Mouse (Mus musculus) brain, adult 2 months (tissue): ENCODE measurements around the gene Tlx1.
A peak's percentile ranks its signal among the peaks of the same experiment; 100 is the strongest.

Source experiments
- DNase-seq: peaks from one replicate; pipeline ENCODE4 v3.0.0; 2011; ENCODE audit warnings: low read depth, low spot score

The Tlx1 gene

DNA sequence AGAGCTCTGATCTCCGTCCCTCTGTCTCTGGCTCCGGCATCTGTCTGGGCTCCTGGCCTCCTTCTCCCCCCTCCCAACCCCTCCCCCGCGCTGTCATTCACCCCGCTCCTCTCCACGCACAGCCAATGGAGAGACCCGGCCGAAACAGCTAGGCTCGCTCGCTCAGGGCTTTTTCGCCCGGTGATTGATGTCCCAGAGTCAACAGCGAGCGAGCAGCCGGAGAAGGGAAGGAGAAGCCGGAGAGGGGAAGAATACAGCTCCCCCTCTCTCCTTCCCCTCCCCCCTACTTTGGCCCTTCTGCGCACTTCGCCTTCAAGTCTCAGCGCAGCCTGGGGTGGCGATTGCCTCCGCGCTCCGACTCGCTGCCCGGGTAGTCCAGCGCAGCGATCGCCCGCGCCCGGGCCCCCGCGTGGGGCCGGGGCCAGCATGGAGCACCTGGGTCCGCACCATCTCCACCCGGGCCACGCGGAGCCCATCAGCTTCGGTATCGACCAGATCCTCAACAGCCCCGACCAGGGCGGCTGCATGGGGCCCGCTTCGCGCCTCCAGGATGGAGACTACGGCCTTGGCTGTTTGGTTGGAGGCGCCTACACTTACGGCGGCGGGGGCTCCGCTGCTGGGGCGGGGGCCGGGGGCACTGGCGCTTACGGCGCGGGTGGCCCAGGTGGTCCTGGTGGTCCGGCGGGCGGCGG, at the start of gene Tlx1:
Gene Tlx1, plus strand, starts transcription at position 191 of the 692 bp plus-strand sequence.
- no peak for DNase-seq

DNA sequence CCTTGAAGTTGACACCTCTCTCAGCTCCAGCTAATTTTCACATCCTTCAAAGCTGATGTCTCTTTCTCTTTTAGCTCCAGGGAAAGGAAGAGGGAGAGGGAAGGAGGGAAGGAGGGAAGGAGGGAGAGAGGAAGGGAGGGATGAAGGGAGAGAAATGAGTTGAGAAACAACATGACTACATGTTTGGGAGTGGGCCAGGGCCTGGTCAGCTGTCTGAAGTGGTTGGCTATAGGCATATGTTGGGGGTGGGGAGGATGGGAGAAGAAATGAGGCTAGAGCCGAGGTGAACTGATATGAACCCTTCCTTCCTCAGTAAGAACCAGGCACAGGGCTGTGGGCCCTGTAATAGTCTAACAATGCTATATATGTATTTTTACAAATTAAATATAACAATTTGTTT, 44.9 kb upstream of the Tlx1 start:
- DNase-seq, result no peak

DNA sequence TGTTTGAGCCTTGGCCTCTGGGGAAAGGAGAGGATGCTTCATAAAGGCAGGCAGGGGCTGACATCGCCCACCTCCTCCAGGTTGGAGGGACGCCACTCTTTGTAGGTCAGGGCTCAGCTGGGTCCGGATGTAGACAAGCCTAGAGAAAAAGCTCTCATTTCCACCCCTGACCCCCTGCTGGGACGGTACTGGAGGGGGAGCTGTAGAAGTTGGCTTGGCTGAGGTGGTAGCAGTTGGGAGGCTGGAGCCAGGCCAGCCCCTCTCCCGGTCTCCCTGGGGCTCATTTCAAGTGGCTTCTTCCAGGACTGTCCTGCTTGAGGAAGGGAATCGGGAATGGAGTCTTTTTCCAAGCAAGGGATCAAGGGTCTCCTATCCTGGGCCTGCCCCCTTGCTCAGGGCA, 43.8 kb upstream of the Tlx1 start:
- DNase-seq, result no peak

DNA sequence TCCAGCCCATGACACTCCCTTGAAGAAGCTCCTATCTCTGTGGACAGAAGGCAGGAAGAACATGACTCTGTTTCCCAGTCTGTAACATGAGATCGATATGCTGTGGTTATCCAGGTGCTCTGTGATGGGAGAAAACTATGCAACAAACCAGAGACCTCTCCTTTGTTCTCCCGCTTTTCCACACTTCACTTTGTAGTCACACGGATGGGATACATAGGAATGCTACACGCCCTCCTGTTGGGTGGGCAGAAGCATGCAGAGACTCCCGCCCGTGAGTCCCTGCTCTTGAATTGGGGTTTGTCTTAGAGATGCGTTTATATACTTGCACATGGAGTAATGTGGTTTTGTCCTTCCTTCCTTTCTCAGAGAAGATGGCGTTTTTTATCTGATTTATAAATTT, 39.8 kb upstream of the Tlx1 start:
- no peak for DNase-seq

DNA sequence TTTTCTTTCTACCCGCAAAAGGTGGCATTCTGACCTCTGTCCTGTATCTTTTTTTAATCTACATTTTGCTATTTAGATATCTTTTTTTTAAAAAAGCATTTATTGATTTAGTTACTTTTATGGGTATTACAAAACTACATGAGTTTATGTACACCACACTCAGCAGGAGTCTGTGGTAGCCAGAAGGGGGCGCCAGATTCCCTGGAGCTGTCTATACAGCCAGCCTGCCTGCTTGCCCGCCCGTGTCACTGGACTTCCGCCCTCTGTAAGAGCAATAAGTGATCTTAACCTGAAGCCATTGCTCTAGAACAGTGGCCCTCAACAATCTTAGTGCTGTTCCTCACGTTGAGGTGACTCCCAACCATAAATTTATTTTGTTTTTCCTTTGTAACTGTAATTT, 38.0 kb upstream of the Tlx1 start:
- no peak for DNase-seq

DNA sequence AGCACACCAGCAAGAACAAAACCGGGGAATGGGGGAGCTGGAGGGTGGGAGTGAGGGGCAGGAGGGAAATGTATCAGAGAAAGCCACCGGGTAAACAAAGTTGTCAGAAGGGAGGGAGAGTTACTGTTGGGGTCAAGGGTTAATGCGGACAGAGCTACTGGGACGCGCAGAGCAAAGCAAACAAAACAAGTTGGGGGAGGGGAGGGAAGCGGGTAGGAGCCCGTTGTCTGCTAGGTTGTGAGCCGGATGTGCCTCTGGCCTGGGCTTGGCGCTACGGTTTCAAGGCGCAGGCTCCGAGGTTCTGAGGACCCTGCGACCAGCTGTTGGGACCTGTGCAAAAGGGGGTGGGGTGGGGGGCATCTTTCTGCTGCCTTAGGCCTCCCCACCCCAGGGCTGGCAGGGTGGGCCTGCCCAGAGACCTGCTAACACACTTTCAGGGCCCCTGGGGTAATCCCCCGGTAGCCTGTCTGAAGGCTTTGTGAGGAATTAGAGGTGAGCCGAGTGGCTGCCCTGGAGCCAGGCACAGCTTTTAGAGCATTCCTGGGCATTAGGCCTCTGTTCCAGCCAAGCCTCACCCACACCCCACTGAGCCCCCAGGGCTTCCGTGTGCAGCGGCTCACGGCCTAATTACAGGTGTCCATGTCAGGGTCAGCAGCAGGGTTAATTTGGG, 36.6 kb upstream of the Tlx1 start:
- DNase-seq, result no peak

DNA sequence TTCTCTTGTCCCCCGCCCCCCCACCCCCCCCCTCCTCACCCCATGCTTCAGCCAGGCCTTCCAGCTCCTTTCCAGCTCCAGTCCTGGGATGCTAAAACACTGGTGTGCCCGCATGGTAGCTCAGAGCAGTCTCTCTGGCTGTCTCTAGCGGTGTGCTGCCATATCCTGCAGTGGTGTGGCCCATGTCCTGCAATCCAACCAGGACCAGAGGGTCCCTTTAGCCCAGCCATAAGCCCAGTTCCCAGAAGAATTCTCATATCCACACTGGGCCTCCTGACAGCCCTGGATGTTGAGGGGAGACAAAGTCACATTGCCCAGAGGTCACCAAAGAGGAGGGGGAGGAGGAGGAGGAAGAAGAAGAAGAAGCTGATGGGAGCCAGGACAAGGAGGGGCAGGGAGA, 35.7 kb upstream of the Tlx1 start:
- DNase-seq, result no peak

DNA sequence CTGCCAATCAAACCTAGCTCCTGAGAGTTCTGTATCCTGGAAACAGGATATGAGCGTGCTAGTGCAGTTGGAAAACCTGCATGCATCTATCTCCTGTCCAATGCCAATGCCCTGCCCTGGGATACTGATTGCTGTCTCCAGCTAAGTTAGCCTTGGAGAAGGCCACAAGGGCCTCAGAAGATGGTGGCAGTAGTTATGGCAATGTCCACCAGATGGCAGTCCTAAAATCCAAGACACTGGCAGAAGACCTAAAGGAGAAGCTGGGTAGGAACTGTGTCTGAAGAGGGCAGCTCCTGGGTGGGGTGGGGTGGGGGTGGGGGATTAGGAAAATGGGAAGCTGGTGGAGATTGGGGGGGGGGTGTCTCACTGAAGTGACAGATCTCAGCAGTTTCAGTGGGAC, 33.7 kb upstream of the Tlx1 start:
- peak; percentile 60 for DNase-seq

DNA sequence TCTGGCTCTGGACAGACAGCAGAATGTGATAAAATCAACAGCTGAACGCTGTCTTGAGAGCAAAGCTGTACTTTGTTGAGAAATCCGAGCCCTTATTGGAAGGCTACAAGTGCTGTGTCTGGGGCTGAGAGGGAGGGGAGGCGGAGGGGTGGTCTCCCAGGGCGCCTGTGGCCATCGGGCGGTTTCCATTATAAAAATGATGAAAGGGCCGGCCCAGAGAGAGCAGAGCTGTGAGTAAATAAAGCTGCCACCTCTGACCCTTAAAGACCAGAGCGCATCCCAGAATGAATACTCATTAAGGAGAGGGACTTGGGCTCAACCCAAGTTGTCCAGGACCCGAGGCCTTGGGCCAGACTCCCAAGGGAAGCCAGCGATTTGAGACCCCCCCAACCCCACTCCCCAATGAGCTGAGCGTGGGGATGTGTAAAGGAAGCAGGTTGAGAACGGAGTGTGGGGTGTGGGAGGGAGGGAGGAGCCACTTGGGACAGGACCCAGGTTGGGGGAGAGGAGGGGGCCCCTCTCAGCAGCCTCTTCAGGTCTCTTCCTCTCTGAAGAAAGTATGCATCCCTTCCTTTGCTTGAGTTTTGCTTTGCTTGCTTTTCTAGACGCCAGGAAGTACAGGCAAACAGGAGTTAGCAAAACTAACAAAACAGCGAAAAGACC, 18.4 kb upstream of the Tlx1 start:
- no peak for DNase-seq

DNA sequence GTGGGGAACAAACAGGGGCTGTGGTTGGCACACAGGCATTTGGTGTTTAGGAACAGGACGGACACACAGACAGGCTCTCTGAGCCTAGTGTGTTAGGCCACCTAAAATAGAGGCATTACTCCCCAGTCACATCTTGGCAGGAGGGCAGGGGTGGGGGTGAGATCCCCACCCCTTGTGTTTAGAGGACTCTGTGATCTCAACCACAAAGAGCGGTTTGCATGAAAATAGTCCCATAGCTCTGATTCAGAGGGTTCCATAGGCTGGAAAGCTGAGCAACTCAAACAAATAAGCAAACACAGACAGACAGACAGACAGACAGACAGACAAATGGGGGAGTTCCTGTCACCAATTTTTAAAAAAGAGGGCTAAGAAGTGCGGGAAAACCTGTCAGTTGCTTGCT, 7.9 kb upstream of the Tlx1 start:
- DNase-seq, result no peak

DNA sequence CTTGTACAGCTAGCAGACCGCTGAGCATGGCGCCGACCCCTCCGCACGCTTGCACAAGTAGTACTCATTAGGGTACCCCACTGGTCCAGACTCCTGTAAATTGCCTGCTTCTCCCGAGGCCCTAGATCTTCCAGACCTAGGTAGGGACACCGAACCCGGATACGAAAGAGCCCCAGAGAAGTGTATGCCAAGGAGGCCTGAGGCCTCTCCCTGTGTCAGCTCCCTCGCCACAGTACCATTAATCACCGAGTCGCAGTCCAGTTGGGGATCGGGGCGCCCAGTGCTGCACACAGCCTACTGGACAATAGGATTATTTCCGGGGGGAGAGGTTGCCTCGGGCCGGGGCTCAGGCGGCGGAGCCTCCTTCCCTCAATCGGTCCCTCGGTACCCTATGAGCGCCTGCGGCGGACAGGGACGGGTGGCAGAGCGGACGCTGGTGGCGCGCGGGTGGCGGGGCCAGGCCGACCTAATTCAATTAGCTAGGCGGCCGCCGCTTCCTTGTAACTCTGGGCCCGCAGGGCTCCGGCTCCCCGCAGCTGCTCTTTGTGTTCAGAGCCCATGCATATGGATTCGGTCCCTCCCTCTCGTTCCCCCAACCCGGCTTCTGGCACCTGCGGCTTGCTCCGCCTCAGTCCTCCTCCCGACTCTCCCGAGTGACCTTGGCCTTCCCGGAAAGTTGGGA, 7.1 kb upstream of the Tlx1 start:
- no peak for DNase-seq

DNA sequence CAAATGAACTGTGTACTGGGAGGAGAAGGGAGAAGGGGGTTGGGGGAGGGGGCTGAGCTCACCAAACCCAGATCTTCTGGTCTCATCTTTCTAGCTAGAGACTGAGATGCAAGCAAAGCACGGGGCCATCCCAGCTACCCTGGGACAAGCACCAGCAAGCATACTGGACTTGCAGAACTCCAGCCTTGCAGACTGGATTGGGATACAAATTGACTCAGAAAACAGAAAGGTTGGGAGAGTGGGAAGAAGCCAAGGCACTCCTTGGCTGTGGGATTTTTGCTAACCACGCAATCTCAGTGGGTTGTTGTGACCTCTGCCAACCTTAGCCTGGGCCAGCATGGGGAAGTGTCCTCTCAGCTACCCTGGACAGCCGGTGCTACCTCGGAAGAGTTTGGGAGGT, 3.4 kb upstream of the Tlx1 start:
- DNase-seq, result no peak

DNA sequence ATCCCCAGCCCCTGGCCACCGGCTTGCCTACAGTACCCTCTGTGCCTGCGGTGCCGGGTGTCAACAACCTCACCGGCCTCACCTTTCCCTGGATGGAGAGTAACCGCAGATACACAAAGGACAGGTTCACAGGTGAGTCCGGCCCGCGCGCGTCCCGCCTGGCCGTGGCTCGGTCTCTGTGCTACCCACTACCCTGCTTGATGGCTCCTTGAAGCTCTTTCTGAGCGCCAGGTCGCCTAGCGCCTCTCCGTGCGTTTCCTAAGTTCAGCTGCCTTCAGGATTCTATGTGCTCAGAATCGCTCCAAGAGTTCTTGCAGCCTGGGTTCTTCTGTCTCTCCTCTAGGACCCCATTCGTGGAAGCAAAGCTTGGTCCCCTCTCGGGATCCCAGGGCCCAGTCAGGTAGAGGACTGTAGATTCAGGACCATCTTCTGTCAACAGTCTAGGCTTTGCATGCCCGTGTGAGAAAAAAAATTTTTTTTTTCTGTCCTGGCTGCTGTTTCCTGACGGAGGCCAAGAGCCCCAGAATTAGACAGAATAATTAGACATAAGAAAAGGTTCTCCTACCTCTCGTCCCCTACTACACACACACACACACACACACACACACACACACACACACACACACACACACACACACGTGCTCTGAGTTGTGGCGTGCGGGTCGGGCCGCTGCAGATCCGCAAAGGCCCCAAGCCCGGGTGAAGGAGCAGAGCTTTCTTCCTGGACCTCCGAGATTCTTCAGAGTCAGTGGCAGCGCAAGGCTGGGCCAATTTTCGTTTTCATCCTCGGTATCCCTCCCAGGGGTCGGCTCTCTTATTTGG, 1.1 kb downstream of the Tlx1 start:
- DNase-seq, result no peak

DNA sequence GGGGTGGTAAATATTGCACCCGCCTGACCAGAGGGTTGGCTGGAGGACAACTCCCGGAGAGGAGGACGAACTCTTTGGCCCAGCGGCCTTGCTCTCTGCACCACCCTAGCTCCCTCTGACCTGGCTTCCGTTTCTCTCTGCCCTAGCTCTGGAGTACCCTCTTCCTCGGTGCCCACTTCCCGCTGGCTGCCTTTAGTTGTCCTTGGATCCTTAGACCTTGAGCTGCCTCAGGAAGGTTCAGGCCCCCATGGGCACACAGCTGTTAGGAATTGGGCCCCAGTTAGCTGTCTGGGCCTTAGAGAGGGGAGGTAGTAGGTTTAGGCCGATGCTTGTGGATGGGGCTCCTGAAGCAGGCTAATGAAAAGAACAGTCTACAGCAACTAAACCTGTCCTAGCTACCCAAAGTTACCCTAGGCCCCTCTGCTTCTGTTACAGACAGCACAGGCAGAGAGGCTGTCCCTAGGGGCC, 1.7 kb downstream of the Tlx1 start:
- DNase-seq, result no peak

DNA sequence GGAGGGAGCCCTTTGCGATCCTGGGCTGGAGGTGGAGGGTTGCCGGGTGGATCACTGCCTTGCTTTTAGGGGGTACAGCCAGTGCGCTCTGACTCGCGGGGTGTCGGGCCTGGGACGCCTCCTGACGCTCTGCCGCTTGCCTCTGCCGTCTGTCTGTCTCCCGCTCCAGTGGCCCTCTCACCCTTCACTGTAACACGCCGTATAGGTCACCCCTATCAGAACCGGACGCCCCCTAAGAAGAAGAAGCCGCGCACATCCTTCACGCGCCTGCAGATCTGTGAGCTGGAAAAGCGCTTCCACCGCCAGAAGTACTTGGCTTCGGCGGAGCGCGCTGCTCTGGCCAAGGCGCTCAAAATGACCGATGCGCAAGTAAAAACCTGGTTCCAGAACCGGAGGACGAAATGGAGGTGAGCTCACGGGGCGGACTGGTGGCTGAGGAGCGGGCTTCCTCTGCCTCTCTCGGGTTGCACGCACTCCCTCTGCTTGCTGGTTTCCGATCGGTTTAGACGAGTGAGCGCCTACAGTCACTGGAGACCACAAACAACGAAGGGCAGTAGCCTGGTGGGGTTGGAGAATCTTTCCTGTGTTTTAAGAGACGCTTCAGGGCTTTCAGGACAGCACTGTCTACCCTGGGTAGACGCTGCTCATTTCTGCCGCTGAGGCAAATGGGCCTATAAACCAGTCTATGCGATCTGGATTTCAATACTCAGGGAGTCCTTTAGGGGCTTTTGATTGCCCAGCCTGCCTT, 3.0 kb downstream of the Tlx1 start:
- DNase-seq, result no peak

DNA sequence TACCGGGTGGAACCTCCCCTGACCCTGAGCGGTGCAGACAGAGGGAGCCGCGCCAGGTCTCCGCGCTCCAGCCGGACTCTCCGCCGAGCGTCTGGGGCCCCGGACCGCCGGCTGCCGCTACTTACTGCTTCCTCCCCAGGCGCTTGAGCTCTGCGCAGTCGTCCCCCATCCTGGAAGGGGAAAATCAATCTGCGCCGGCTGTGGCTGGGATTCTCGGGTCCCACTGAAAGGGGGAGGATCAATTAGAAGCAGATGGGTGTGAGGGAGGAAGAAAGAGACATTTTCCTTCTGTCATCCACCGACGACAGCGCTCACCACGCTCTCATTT, 3.5 kb downstream of the Tlx1 start:
- no peak for DNase-seq

DNA sequence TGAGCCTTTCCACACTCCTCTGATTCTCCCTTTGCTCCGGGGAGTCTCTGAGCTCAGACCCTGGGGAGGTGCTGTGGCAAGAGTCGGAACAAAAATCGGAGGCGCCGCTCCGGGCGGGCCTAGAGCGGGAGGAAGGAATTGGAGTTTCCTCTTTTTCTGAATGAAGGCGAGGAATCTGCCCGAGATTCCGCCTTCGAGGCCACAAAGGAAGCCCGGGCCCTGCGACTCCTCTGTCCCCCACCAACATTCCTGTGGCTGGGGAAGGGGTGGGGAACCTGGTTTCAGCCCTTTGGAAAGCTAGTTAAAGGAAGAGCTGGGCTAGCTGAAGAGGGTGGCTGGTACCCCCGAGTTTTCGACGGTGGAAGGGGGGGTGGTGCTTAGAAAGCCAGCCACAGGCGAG, 4.0 kb downstream of the Tlx1 start:
- no peak for DNase-seq

DNA sequence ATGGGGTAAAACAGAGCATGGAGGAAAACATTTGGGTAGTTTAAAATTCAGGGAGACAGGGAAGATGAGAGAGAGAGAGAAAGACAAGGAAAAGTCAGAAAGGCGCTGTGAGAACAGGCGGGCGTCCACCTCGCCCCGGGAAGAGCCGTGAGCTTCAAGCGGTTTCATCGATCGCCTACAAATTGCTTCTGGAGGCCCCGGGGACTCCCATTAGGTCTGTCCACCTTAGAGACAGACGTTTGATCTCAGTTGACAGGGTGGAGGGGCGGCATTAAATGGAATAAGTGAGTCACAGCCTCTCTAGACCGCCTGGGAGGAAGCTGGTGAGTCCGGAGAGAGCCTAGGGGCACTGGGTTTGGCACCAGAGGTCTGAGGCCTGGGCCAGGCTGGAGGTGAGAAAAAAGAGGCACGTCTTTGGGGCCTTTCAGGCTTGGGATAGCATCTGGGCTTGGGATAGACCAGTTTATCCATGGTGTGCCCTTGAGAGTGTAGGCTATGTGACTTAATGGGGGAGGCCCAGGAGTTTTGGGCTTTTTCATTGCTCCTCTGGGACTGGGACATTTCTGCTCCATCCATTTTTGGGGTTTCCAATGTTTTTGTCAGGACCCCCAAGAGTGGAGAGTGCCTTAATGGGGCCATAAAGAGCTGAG, 4.8 kb downstream of the Tlx1 start:
- DNase-seq, result no peak

DNA sequence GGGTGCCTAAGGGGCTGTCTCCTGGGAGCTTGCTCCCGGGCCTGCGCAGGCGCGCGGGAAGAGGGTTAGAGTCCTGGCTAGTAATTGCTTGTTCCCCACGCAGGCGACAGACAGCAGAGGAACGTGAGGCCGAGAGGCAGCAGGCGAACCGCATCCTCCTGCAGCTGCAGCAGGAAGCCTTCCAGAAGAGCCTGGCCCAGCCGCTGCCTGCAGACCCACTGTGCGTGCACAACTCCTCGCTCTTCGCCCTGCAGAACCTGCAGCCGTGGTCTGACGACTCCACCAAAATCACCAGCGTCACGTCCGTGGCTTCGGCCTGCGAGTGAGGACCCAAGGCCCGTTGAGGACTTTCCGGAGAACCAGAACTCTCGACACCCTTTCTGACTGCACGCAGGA, 5.3 kb downstream of the Tlx1 start:
- no peak for DNase-seq

DNA sequence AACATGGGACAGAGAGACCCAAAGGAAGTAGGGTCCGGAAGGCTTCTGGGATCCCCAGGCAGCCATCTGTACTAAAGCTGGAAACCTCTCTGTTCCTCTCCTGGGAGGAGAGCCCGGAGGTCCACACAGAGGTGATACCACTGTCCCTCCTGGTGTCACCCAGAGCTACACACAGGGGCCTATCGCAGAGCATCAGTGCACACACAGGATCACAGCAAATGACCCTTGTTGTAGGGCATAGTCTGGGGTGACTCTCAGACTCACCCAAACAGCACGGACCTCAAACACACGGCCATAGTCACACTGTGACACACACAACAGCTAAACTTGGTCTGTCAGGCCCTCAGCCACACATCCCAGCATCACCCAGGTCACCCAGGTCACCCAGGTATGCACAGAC, 5.9 kb downstream of the Tlx1 start:
- no peak for DNase-seq

DNA sequence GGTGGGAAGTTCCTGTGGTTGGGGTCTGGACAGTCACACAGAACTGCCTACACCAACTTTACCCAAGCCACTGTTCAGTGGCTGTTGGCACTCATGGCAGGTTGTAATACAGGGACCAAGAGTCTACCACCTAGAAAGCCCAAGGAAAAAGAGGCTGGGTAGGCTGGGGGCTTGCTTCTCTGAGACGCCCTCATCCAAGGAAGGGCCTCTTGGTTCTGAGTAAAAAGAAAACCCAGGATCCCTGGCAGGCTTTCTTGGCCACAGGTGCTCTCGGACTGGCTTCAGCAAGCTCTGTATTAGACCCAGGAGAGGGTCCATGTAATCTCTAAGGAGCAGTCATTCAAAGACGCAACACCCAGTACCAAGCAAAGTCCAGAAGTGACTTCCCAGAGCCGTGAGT, 7.7 kb downstream of the Tlx1 start:
- DNase-seq, result no peak
